Mouse (Mus musculus) erythroblast, embryonic 14.5 days (primary cell): ENCODE measurements around the gene Golga1.

Source experiments
- GATA1 ChIP-seq: IDR thresholded peaks from 2 replicates; pipeline ENCODE4 v1.6.1; 2012; ENCODE audit warnings: low read length, inconsistent platforms, mixed read lengths
- TAL1 ChIP-seq: IDR thresholded peaks from 3 replicates; pipeline ENCODE4 v1.6.1; 2012; ENCODE audit warnings: low read length, inconsistent platforms, mixed read lengths

DNA sequence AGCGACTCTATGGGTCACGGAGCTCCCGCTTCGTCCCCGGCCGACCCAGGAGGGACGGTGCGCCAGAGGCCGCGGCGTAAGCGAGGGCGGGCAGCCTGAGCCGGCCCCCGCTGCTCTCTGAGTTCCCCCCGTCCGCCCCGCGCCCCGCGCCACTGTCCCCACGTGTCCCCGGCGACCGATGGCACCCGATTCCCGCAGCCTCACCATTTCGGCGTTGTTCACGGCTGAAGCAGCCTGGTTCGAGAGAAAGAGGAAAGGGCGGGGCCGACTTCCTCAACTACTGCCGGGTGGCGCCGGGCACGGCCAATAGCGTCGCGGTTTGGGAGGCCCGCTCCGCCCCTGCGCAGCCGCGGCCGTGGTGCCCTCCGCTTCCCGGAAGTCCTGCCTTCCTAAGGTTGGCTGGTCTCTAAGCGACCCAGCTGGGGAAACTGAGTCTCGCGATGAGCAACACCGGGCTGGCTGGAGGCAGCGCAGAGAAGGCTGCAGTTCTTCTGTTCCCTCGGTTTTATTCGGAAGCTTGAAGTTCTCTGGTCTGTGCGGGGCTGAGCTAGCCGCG, 60.4 kb downstream of the Golga1 start, which contains the start of gene Arpc5l:
- TF ChIP-seq GATA1 (no peak), TAL1 (no peak)
